Mouse (Mus musculus): ENCODE data around the gene Defb36. TPM values are rescaled to one million over a fixed set of nuclear protein-coding genes. Genes with fewer than 3 reads are reported as not detected.
A peak's percentile ranks its signal among the peaks of the same experiment; 100 is the strongest.

The Defb36 gene
- total RNA-seq, 2 experiments from 2014 or later, result not detected

DNA sequence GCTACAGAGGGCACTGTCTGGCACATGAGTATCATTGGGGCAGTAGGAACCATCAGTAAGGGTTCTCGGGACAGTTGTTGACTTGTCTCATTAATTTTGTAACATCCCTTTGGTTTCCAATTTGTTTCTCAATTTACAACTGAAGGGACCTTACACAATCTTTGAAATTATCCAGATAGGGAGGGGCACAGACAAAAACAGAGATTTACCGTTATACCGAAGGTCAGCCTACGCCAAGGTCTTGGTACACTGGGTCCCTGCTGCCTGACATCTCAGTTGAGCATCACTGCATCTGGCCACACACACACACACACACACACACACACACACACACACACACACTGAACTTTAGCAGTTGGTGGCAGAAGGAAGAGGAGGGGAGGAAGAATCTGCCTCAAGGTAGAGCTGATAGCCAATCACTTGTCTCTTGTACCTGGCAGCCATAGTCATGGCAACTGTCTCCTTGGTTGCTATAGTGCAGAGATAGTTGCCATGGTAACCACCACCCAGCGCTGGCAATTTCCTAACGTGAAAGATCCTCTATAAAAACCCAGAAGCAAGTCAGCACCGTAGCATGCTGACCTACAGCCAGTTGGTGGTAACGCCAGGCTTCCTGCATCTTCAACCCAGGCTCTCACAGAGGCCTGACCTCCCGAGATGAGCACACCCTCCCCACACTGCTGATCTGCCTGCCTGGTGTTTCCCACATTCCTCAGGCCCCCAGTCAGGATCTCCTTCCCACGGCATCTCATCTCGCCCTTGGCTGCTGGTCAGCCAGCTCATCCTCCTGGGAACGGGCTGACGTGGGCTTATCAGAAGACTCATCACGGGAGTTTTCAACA, 50.0 kb downstream of the Defb36 start:
- intact Hi-C loops (cut with DNase I), result no loop called here
- peak; percentile 72 to 74 for DNase-seq (ENCODE audit: low spot score in 2 of 2)

DNA sequence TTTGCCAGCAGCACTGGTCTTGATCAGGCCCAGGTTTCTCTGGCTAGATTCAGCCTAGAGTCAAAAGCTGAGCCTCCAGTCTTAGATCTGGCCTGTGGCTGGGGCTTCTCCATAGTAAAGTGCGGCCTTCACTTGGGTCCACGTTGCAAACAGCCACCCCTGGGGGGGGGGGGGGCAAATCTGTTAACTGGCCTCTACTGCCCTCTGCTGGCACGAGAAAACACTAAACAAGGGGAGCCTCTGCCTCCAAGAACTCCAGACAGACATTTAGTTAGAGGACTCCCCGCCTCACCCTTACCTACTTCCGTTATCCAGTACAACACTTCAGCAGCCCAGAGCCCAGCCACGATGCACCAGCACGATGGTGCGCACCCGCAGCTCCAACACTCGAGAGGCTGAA, 53.3 kb downstream of the Defb36 start:
- no peak for DNase-seq (ENCODE audit: low spot score in 2 of 2)
- intact Hi-C loops (cut with DNase I), result loop anchor here (5.0 kb wide), 1 partner anchor 40 kb away; no protein-coding TSS in a partner anchor

DNA sequence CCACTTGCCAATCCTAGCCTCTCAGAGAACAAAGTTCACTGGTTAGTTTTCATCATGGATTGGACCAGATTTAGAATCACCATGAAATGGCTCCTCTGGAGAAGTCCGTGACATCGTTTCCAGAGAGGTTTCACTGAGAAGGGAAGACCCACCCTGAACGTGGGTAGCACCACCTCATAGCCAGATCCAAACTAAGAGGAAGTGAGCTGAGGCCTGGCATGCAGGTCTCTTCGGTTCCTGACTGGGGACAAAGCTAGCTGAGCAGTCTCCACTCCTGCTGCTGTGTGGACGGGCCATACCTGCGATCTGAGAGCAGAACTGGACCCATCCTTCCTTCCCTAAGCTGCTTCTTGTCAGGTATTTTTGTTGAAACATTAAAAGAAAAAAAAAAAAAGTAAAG, 57.0 kb downstream of the Defb36 start:
- intact Hi-C loops (cut with DNase I), result no loop called here
- no peak for DNase-seq (ENCODE audit: low spot score in 2 of 2)

Other genes starting within 250 kb of the Defb36 start
- 10 to 100 TPM; 66.2 to 81.9 TPM for gene Nrsn2, start 227.7 kb upstream of the Defb36 start, total RNA-seq (2021)
- 10 to 100 TPM; 14.7 to 15.6 TPM for gene Sox12, start 206.3 kb upstream of the Defb36 start, total RNA-seq (2021)
- 10 to 100 TPM in 1 of 2 experiments, 1 to 10 TPM in 1; 9.5 to 11.3 TPM for gene Zcchc3, start 189.3 kb upstream of the Defb36 start, total RNA-seq (2021)
- 1 to 10 TPM; 2.1 to 3.6 TPM for gene 6820408C15Rik, start 188.7 kb upstream of the Defb36 start, total RNA-seq (2021)
- not detected for gene Defb23, start 139.7 kb upstream of the Defb36 start, total RNA-seq (2021)
- gene Defb20, start 127.3 kb upstream of the Defb36 start, total RNA-seq (2021), result not detected
- gene Defb22, start 114.2 kb upstream of the Defb36 start, total RNA-seq (2021), result not detected
- not detected for gene Defb26, start 92.6 kb upstream of the Defb36 start, total RNA-seq (2021)
- not detected for gene Defb28, start 86.1 kb upstream of the Defb36 start, total RNA-seq (2021)
- not detected for gene Defb29, start 64.2 kb upstream of the Defb36 start, total RNA-seq (2021)
- gene Gm17416, start 35.0 kb upstream of the Defb36 start, total RNA-seq (2021), result not detected
- not detected for gene Defb21, start 31.6 kb upstream of the Defb36 start, total RNA-seq (2021)
- not detected for gene Defb19, start 24.0 kb upstream of the Defb36 start, total RNA-seq (2021)
- not detected for gene Defb45, start 4.9 kb upstream of the Defb36 start, total RNA-seq (2021)
- gene Defb25, start 18.7 kb downstream of the Defb36 start, total RNA-seq (2021), result not detected
- gene Rem1, start 22.6 kb downstream of the Defb36 start, total RNA-seq (2021), result 1 to 10 TPM in 1 of 2 experiments, under 1 TPM in 1; 0.86 to 1.4 TPM
- gene H13, start 65.1 kb downstream of the Defb36 start, total RNA-seq (2021), result 10 to 100 TPM; 72.2 to 75.4 TPM
- 10 to 100 TPM; 17.0 to 18.9 TPM for gene Mcts2, start 82.7 kb downstream of the Defb36 start, total RNA-seq (2021)
- 10 to 100 TPM; 22.9 to 23.9 TPM for gene Id1, start 131.9 kb downstream of the Defb36 start, total RNA-seq (2021)
- gene Cox4i2, start 149.8 kb downstream of the Defb36 start, total RNA-seq (2021), result 1 to 10 TPM; 1.7 to 1.8 TPM
- gene Bcl2l1, start 227.4 kb downstream of the Defb36 start, total RNA-seq (2021), result 100 to 1,000 TPM; 128 to 133 TPM
- gene Tpx2, start 243.6 kb downstream of the Defb36 start, total RNA-seq (2021), result 1 to 10 TPM; 3.2 to 3.6 TPM